Mouse (Mus musculus): ENCODE results near the gene Ncf2. TPM values are rescaled to one million over a fixed set of nuclear protein-coding genes. Genes with fewer than 3 reads are reported as not detected.

Gene Ncf2
- polyA plus RNA-seq (2014; fragmentation: Nextera tagmentation; extraction: Ambion mirVana), result 5.9 and 6.1 TPM in 2 replicates

GRCm38 (mm10) chr1:152799897-152800296 is at the start of gene Ncf2:
Gene Ncf2 (plus strand): TSS chr1:152800194.
- no peak within 1 kb of the TSS for H3K4me2 ChIP-seq (ENCODE audit: low read depth, low read length)
- ATAC-seq (ENCODE audit: low read depth) (peak; percentile 93), DNase-seq (ENCODE audit: low spot score) (peak; percentile 73)
- H3K4me1 ChIP-seq (ENCODE audit: control insufficient read depth, insufficient read depth, low read length), result no peaks in the 10 kb centered on the region
- 17% methylated on average over 2 of the region's 2 CpGs for WGBS
- no peaks in the 10 kb centered on the region for H3K27me3 ChIP-seq (replicated peaks; ENCODE audit: control insufficient read depth, insufficient read depth, low read length)
- H3K27ac ChIP-seq (replicated peaks; ENCODE audit: low read depth, low read length), result no peak within 1 kb of the TSS
- no peaks in the 10 kb centered on the region for H3K36me3 ChIP-seq (ENCODE audit: control insufficient read depth, insufficient read depth, low read length)
- no peaks in the 10 kb centered on the region for H3K9me3 ChIP-seq (ENCODE audit: control insufficient read depth, low read length)
- no peak within 1 kb of the TSS for H3K4me3 ChIP-seq (ENCODE audit: low read depth, low read length)
- H3K9ac ChIP-seq (ENCODE audit: low read depth, low read length), result no peak within 1 kb of the TSS

GRCm38 (mm10) chr1:152750312-152750965 is 49.6 kb upstream of the Ncf2 start, which contains the start of gene Apobec4:
Gene Apobec4 (plus strand): TSS chr1:152750551.
- ATAC-seq (ENCODE audit: low read depth) (peak; percentile 58; the same call in 1 of the 2 replicates), DNase-seq (ENCODE audit: low spot score) (no peak)
- Histone ChIP-seq H3K4me2 (ENCODE audit: low read depth, low read length) (no peak within 1 kb of the TSS), H3K27me3 (replicated peaks; ENCODE audit: control insufficient read depth, insufficient read depth, low read length) (no peaks in the 10 kb centered on the region), H3K4me1 (ENCODE audit: control insufficient read depth, insufficient read depth, low read length) (no peaks in the 10 kb centered on the region), H3K9ac (ENCODE audit: low read depth, low read length) (no peak within 1 kb of the TSS), H3K4me3 (ENCODE audit: low read depth, low read length) (no peak within 1 kb of the TSS), H3K27ac (replicated peaks; ENCODE audit: low read depth, low read length) (no peak within 1 kb of the TSS), H3K9me3 (ENCODE audit: control insufficient read depth, low read length) (no peaks in the 10 kb centered on the region), H3K36me3 (ENCODE audit: control insufficient read depth, insufficient read depth, low read length) (no peaks in the 10 kb centered on the region)
- WGBS, result 71% methylated on average over 13 of the region's 13 CpGs

- H3K27ac ChIP-seq (replicated peaks; ENCODE audit: low read depth, low read length), result no peak overlapping the region; the same call in 1 of the 2 replicates
- no peaks in the 10 kb centered on the region for H3K36me3 ChIP-seq (ENCODE audit: control insufficient read depth, insufficient read depth, low read length)
- no peak overlapping the region for H3K4me3 ChIP-seq (ENCODE audit: low read depth, low read length)
- WGBS, result 50% methylated on average over 2 of the region's 2 CpGs
- H3K4me1 ChIP-seq (ENCODE audit: control insufficient read depth, insufficient read depth, low read length), result no peaks in the 10 kb centered on the region
- H3K9ac ChIP-seq (ENCODE audit: low read depth, low read length), result no peak overlapping the region
- peaks cover 3% of the 10 kb centered on the region; the same call in 1 of the 2 replicates for H3K27me3 ChIP-seq (replicated peaks; ENCODE audit: control insufficient read depth, insufficient read depth, low read length)
- H3K4me2 ChIP-seq (ENCODE audit: low read depth, low read length), result no peak overlapping the region
- ATAC-seq (ENCODE audit: low read depth) (no peak), DNase-seq (ENCODE audit: low spot score) (no peak)
- no peaks in the 10 kb centered on the region for H3K9me3 ChIP-seq (ENCODE audit: control insufficient read depth, low read length)
Measured at GRCm38 (mm10) chr1:152761791-152762190, 38.2 kb upstream of the Ncf2 start.

- peak within 1 kb of the TSS; percentile 98 for H3K4me2 ChIP-seq (ENCODE audit: low read depth, low read length)
- 0% methylated on average over 18 of the region's 86 CpGs for WGBS
- no peaks in the 10 kb centered on the region for H3K9me3 ChIP-seq (ENCODE audit: control insufficient read depth, low read length)
- H3K4me1 ChIP-seq (ENCODE audit: control insufficient read depth, insufficient read depth, low read length), result no peaks in the 10 kb centered on the region; the same call in 1 of the 2 replicates
- H3K36me3 ChIP-seq (ENCODE audit: control insufficient read depth, insufficient read depth, low read length), result peaks cover 24% of the 10 kb centered on the region
- ATAC-seq (ENCODE audit: low read depth), result peak; percentile 98
- H3K9ac ChIP-seq (ENCODE audit: low read depth, low read length), result peak within 1 kb of the TSS; percentile 94
- H3K27me3 ChIP-seq (replicated peaks; ENCODE audit: control insufficient read depth, insufficient read depth, low read length), result peaks cover 3% of the 10 kb centered on the region; the same call in 1 of the 2 replicates
- peak within 1 kb of the TSS; percentile 96 for H3K4me3 ChIP-seq (ENCODE audit: low read depth, low read length)
- H3K27ac ChIP-seq (replicated peaks; ENCODE audit: low read depth, low read length), result peak within 1 kb of the TSS; percentile 74
- peak; percentile 98 for DNase-seq (ENCODE audit: low spot score)
Measured at GRCm38 (mm10) chr1:152766032-152766772, 33.8 kb upstream of the Ncf2 start, which contains the start of the genes Rgl1 and Arpc5. Gene Rgl1 (minus strand): TSS chr1:152766351. Gene Arpc5 (plus strand): TSS chr1:152766542.

GRCm38 (mm10) chr1:152766804-152767748 is 32.9 kb upstream of the Ncf2 start:
- peaks cover 33% of the 10 kb centered on the region for H3K36me3 ChIP-seq (ENCODE audit: control insufficient read depth, insufficient read depth, low read length)
- H3K4me2 ChIP-seq (ENCODE audit: low read depth, low read length), result peak overlapping the region; percentile 98
- ATAC-seq (ENCODE audit: low read depth), result peak; percentile 50; the same call in 1 of the 2 replicates
- H3K9me3 ChIP-seq (ENCODE audit: control insufficient read depth, low read length), result no peaks in the 10 kb centered on the region
- no peak for DNase-seq (ENCODE audit: low spot score)
- H3K4me1 ChIP-seq (ENCODE audit: control insufficient read depth, insufficient read depth, low read length), result no peaks in the 10 kb centered on the region; the same call in 1 of the 2 replicates
- H3K9ac ChIP-seq (ENCODE audit: low read depth, low read length), result peak overlapping the region; percentile 94
- peaks cover 3% of the 10 kb centered on the region; the same call in 1 of the 2 replicates for H3K27me3 ChIP-seq (replicated peaks; ENCODE audit: control insufficient read depth, insufficient read depth, low read length)
- H3K27ac ChIP-seq (replicated peaks; ENCODE audit: low read depth, low read length), result peak overlapping the region; percentile 74
- H3K4me3 ChIP-seq (ENCODE audit: low read depth, low read length), result peak overlapping the region; percentile 96
- 3% methylated on average over 26 of the region's 60 CpGs for WGBS

GRCm38 (mm10) chr1:152767749-152768488 is 32.1 kb upstream of the Ncf2 start:
- Histone ChIP-seq H3K9me3 (ENCODE audit: control insufficient read depth, low read length) (no peaks in the 10 kb centered on the region), H3K27me3 (replicated peaks; ENCODE audit: control insufficient read depth, insufficient read depth, low read length) (peaks cover 3% of the 10 kb centered on the region; the same call in 1 of the 2 replicates), H3K27ac (replicated peaks; ENCODE audit: low read depth, low read length) (no peak overlapping the region), H3K9ac (ENCODE audit: low read depth, low read length) (peak overlapping the region; percentile 94), H3K4me1 (ENCODE audit: control insufficient read depth, insufficient read depth, low read length) (no peaks in the 10 kb centered on the region; the same call in 1 of the 2 replicates), H3K36me3 (ENCODE audit: control insufficient read depth, insufficient read depth, low read length) (peaks cover 41% of the 10 kb centered on the region), H3K4me3 (ENCODE audit: low read depth, low read length) (peak overlapping the region; percentile 96), H3K4me2 (ENCODE audit: low read depth, low read length) (peak overlapping the region; percentile 98)
- peak; percentile 94 for DNase-seq (ENCODE audit: low spot score)
- 9% methylated on average over 5 of the region's 5 CpGs for WGBS
- ATAC-seq (ENCODE audit: low read depth), result peak; percentile 42; the same call in 1 of the 2 replicates

- Histone ChIP-seq H3K4me2 (ENCODE audit: low read depth, low read length) (no peak overlapping the region), H3K27ac (replicated peaks; ENCODE audit: low read depth, low read length) (no peak overlapping the region), H3K4me3 (ENCODE audit: low read depth, low read length) (no peak overlapping the region), H3K36me3 (ENCODE audit: control insufficient read depth, insufficient read depth, low read length) (peaks cover 72% of the 10 kb centered on the region), H3K4me1 (ENCODE audit: control insufficient read depth, insufficient read depth, low read length) (no peaks in the 10 kb centered on the region; the same call in 1 of the 2 replicates), H3K27me3 (replicated peaks; ENCODE audit: control insufficient read depth, insufficient read depth, low read length) (no peaks in the 10 kb centered on the region; the same call in 1 of the 2 replicates), H3K9ac (ENCODE audit: low read depth, low read length) (no peak overlapping the region), H3K9me3 (ENCODE audit: control insufficient read depth, low read length) (no peaks in the 10 kb centered on the region)
- 81% methylated on average over 9 of the region's 9 CpGs for WGBS
- no peak for DNase-seq (ENCODE audit: low spot score)
- no peak for ATAC-seq (ENCODE audit: low read depth)
Measured at GRCm38 (mm10) chr1:152771016-152771415, 29.0 kb upstream of the Ncf2 start.

Measured in embryonic facial prominence, embryonic 14.5 days (tissue).